Mouse (Mus musculus): ENCODE results near the gene Olfr548-ps1. TPM values are rescaled to one million over a fixed set of nuclear protein-coding genes. Genes with fewer than 3 reads are reported as not detected.

Olfr548-ps1 gene
- polyA plus RNA-seq, 1 experiment from 2014 or later = not detected

GRCm38 (mm10) chr7:102564999-102565997, 24.6 kb downstream of the Olfr548-ps1 start, which contains the start of gene Trim21:
Trim21 (minus strand) TSS chr7:102565486.
- Histone ChIP-seq H3K4me1 (replicated peaks; ENCODE audit: control insufficient read depth, insufficient read depth, low read length) (no peaks in the 10 kb centered on the region), H3K36me3 (ENCODE audit: control insufficient read depth, insufficient read depth, low read length) (no peaks in the 10 kb centered on the region), H3K4me3 (ENCODE audit: low read depth, low read length) (peak within 1 kb of the TSS; percentile 25), H3K27me3 (ENCODE audit: control insufficient read depth, insufficient read depth, low read length) (no peaks in the 10 kb centered on the region), H3K4me2 (replicated peaks; ENCODE audit: low read depth, low read length) (peak within 1 kb of the TSS; percentile 35), H3K9me3 (ENCODE audit: control insufficient read depth, low read length) (no peaks in the 10 kb centered on the region), H3K9ac (ENCODE audit: low read depth, low read length) (peak within 1 kb of the TSS; percentile 27; the same call in 1 of the 2 replicates), H3K27ac (ENCODE audit: low read depth, low read length) (no peak within 1 kb of the TSS)
- DNase-seq (ENCODE audit: low spot score) = peak; percentile 56
- ATAC-seq (ENCODE audit: low FRiP score) = peak; percentile 74; the same call in 1 of the 2 replicates
- 28% methylated on average over 10 of the region's 10 CpGs for WGBS

- Histone ChIP-seq H3K4me1 (replicated peaks; ENCODE audit: control insufficient read depth, insufficient read depth, low read length) (no peaks in the 10 kb centered on the region), H3K4me3 (ENCODE audit: low read depth, low read length) (no peak overlapping the region), H3K27me3 (ENCODE audit: control insufficient read depth, insufficient read depth, low read length) (no peaks in the 10 kb centered on the region), H3K9ac (ENCODE audit: low read depth, low read length) (no peak overlapping the region), H3K4me2 (replicated peaks; ENCODE audit: low read depth, low read length) (no peak overlapping the region), H3K27ac (ENCODE audit: low read depth, low read length) (no peak overlapping the region), H3K36me3 (ENCODE audit: control insufficient read depth, insufficient read depth, low read length) (no peaks in the 10 kb centered on the region), H3K9me3 (ENCODE audit: control insufficient read depth, low read length) (no peaks in the 10 kb centered on the region)
- WGBS = 92% methylated on average over 4 of the region's 4 CpGs
- ATAC-seq (ENCODE audit: low FRiP score) (no peak), DNase-seq (ENCODE audit: low spot score) (no peak)
Measured at GRCm38 (mm10) chr7:102566219-102566618, 25.5 kb downstream of the Olfr548-ps1 start.

DNA sequence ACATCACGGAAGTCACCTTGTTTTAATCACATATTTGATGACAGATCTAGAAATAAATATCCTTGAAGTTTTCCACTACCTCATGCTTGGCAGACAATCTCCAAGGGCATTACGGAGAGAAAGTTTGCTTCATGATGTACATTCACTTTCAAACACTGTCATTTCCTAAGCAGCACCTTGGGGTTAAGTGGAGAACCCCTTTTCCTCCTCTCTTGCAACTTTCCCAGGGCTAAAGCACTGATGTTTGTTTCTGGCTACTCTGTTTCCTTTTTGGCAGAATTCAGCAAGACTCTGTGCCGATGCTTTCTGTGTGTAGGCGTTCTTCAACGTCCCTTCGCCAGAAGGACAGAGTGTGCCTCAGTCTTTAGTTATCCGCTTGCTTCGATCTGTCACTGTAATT, 30.4 kb downstream of the Olfr548-ps1 start, which contains the start of gene Olfr550:
Olfr550 (plus strand) TSS at position 301 of the 400 bp plus-strand sequence.
- H3K4me1 ChIP-seq (replicated peaks; ENCODE audit: control insufficient read depth, insufficient read depth, low read length) = no peaks in the 10 kb centered on the region
- H3K27ac ChIP-seq (ENCODE audit: low read depth, low read length) = no peak within 1 kb of the TSS
- WGBS = 95% methylated on average over 8 of the region's 8 CpGs
- no peaks in the 10 kb centered on the region for H3K36me3 ChIP-seq (ENCODE audit: control insufficient read depth, insufficient read depth, low read length)
- no peak within 1 kb of the TSS for H3K4me3 ChIP-seq (ENCODE audit: low read depth, low read length)
- H3K4me2 ChIP-seq (replicated peaks; ENCODE audit: low read depth, low read length) = no peak within 1 kb of the TSS
- no peak for DNase-seq (ENCODE audit: low spot score)
- no peaks in the 10 kb centered on the region for H3K9me3 ChIP-seq (ENCODE audit: control insufficient read depth, low read length)
- H3K9ac ChIP-seq (ENCODE audit: low read depth, low read length) = no peak within 1 kb of the TSS
- no peak for ATAC-seq (ENCODE audit: low FRiP score)
- no peaks in the 10 kb centered on the region for H3K27me3 ChIP-seq (ENCODE audit: control insufficient read depth, insufficient read depth, low read length)

DNA sequence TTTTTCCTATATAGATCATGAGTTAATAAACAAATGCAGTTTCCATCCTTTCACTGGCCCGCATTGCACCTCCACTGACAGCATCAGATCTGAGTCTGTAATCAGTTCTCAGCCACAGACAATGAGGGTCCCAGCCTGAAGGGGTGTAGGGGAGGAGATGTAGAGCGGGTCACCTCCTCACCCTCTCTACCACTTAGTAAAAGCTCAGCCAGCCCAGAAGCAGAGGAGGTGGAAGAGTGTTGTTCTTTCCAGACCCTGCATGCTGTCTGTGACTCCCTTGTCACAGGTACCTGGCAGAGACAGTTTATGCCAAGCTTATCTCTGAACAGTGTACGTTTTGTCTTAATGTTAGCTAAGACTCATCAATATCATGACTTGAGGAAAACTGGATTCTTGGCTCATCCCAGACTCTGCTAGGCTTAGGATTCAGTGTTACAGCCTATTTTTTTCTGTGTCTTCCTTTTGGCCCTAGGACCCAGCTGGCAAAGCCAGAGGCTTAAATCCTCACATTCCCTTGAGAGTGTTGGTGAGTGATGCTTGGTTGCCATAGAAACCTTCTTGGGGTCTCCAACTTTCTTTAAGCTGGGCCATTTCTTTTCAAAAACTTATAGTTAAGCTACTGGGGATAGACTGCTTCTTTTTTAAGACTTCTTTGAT, 32.6 kb downstream of the Olfr548-ps1 start:
- no peak overlapping the region for H3K4me3 ChIP-seq (ENCODE audit: low read depth, low read length)
- no peak overlapping the region for H3K27ac ChIP-seq (ENCODE audit: low read depth, low read length)
- DNase-seq (ENCODE audit: low spot score) (peak; percentile 18), ATAC-seq (ENCODE audit: low FRiP score) (peak; percentile 22; the same call in 1 of the 2 replicates)
- no peak overlapping the region for H3K4me2 ChIP-seq (replicated peaks; ENCODE audit: low read depth, low read length)
- no peak overlapping the region for H3K9ac ChIP-seq (ENCODE audit: low read depth, low read length)
- WGBS = 77% methylated on average over 3 of the region's 3 CpGs
- H3K4me1 ChIP-seq (replicated peaks; ENCODE audit: control insufficient read depth, insufficient read depth, low read length) = no peaks in the 10 kb centered on the region
- H3K9me3 ChIP-seq (ENCODE audit: control insufficient read depth, low read length) = no peaks in the 10 kb centered on the region
- no peaks in the 10 kb centered on the region for H3K27me3 ChIP-seq (ENCODE audit: control insufficient read depth, insufficient read depth, low read length)
- H3K36me3 ChIP-seq (ENCODE audit: control insufficient read depth, insufficient read depth, low read length) = no peaks in the 10 kb centered on the region

- no peak overlapping the region for H3K4me3 ChIP-seq (ENCODE audit: low read depth, low read length)
- H3K9ac ChIP-seq (ENCODE audit: low read depth, low read length) = no peak overlapping the region
- DNase-seq (ENCODE audit: low spot score) (no peak), ATAC-seq (ENCODE audit: low FRiP score) (no peak)
- H3K27ac ChIP-seq (ENCODE audit: low read depth, low read length) = no peak overlapping the region
- H3K4me1 ChIP-seq (replicated peaks; ENCODE audit: control insufficient read depth, insufficient read depth, low read length) = no peaks in the 10 kb centered on the region
- no peak overlapping the region for H3K4me2 ChIP-seq (replicated peaks; ENCODE audit: low read depth, low read length)
- no peaks in the 10 kb centered on the region for H3K9me3 ChIP-seq (ENCODE audit: control insufficient read depth, low read length)
- H3K27me3 ChIP-seq (ENCODE audit: control insufficient read depth, insufficient read depth, low read length) = no peaks in the 10 kb centered on the region
- H3K36me3 ChIP-seq (ENCODE audit: control insufficient read depth, insufficient read depth, low read length) = no peaks in the 10 kb centered on the region
- WGBS = 77% methylated on average over 6 of the region's 6 CpGs
Measured at GRCm38 (mm10) chr7:102575998-102576397, 35.3 kb downstream of the Olfr548-ps1 start.

DNA sequence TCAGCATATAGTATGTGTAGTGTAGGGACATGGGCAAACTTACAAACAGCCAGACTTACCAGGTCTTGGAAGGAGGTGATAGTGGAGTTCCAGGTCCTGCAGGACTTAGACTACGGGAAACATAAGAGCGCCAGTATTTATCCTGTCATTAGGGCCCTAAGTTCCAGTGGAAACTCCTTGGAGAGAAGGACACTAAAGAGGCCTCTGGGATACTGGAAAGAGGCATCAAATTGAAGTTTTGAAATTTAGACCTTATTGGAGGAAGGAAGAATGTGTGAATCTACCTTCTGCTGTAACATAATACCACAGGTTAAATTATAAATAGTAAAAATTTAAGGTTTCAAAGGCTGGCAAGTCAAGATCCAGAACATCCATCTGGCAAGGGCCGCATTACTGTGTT, 51.1 kb downstream of the Olfr548-ps1 start, which contains the start of gene Olfr551:
Olfr551 (minus strand) TSS at position 101 of the 400 bp plus-strand sequence.
- H3K4me3 ChIP-seq (ENCODE audit: low read depth, low read length) = no peak within 1 kb of the TSS
- no peak within 1 kb of the TSS for H3K27ac ChIP-seq (ENCODE audit: low read depth, low read length)
- no peak for DNase-seq (ENCODE audit: low spot score)
- no peak within 1 kb of the TSS for H3K4me2 ChIP-seq (replicated peaks; ENCODE audit: low read depth, low read length)
- no peaks in the 10 kb centered on the region for H3K9me3 ChIP-seq (ENCODE audit: control insufficient read depth, low read length)
- H3K27me3 ChIP-seq (ENCODE audit: control insufficient read depth, insufficient read depth, low read length) = no peaks in the 10 kb centered on the region
- H3K9ac ChIP-seq (ENCODE audit: low read depth, low read length) = no peak within 1 kb of the TSS
- WGBS = 94% methylated on average over 3 of the region's 3 CpGs
- H3K4me1 ChIP-seq (replicated peaks; ENCODE audit: control insufficient read depth, insufficient read depth, low read length) = no peaks in the 10 kb centered on the region
- no peak for ATAC-seq (ENCODE audit: low FRiP score)
- H3K36me3 ChIP-seq (ENCODE audit: control insufficient read depth, insufficient read depth, low read length) = no peaks in the 10 kb centered on the region

Other genes with a start within 250 kb of the Olfr548-ps1 start
- gene Rrm1, start 99.2 kb upstream of the Olfr548-ps1 start, polyA plus RNA-seq (2014; fragmentation: Nextera tagmentation; extraction: Ambion mirVana) = 189 and 213 TPM in 2 replicates
- 0.31 and 1.1 TPM in 2 replicates for gene Olfr543, start 59.2 kb upstream of the Olfr548-ps1 start, polyA plus RNA-seq (2014; fragmentation: Nextera tagmentation; extraction: Ambion mirVana)
- 0.08 and 0.23 TPM in 2 replicates for gene Olfr544, start 52.6 kb upstream of the Olfr548-ps1 start, polyA plus RNA-seq (2014; fragmentation: Nextera tagmentation; extraction: Ambion mirVana)
- gene Olfr545, start 41.3 kb upstream of the Olfr548-ps1 start, polyA plus RNA-seq (2014; fragmentation: Nextera tagmentation; extraction: Ambion mirVana) = not detected in 2 replicates
- gene Olfr547, start 6.1 kb upstream of the Olfr548-ps1 start, polyA plus RNA-seq (2014; fragmentation: Nextera tagmentation; extraction: Ambion mirVana) = not detected in 2 replicates
- not detected in 2 replicates for gene Olfr549, start 9.0 kb downstream of the Olfr548-ps1 start, polyA plus RNA-seq (2014; fragmentation: Nextera tagmentation; extraction: Ambion mirVana)
- gene Trim21, start 24.6 kb downstream of the Olfr548-ps1 start, polyA plus RNA-seq (2014; fragmentation: Nextera tagmentation; extraction: Ambion mirVana) = 0.32 and 1.1 TPM in 2 replicates
- not detected in 2 replicates for gene Olfr550, start 30.5 kb downstream of the Olfr548-ps1 start, polyA plus RNA-seq (2014; fragmentation: Nextera tagmentation; extraction: Ambion mirVana)
- not detected in 2 replicates for gene Olfr551, start 51.0 kb downstream of the Olfr548-ps1 start, polyA plus RNA-seq (2014; fragmentation: Nextera tagmentation; extraction: Ambion mirVana)
- not detected in 2 replicates for gene Olfr552, start 56.9 kb downstream of the Olfr548-ps1 start, polyA plus RNA-seq (2014; fragmentation: Nextera tagmentation; extraction: Ambion mirVana)
- not detected in 2 replicates for gene Olfr553, start 77.3 kb downstream of the Olfr548-ps1 start, polyA plus RNA-seq (2014; fragmentation: Nextera tagmentation; extraction: Ambion mirVana)
- gene Olfr554, start 97.5 kb downstream of the Olfr548-ps1 start, polyA plus RNA-seq (2014; fragmentation: Nextera tagmentation; extraction: Ambion mirVana) = not detected in 2 replicates
- not detected in 2 replicates for gene Olfr555, start 117.9 kb downstream of the Olfr548-ps1 start, polyA plus RNA-seq (2014; fragmentation: Nextera tagmentation; extraction: Ambion mirVana)
- not detected in 2 replicates for gene Olfr556, start 124.0 kb downstream of the Olfr548-ps1 start, polyA plus RNA-seq (2014; fragmentation: Nextera tagmentation; extraction: Ambion mirVana)
- gene Trim68, start 146.4 kb downstream of the Olfr548-ps1 start, polyA plus RNA-seq (2014; fragmentation: Nextera tagmentation; extraction: Ambion mirVana) = 9.3 and 9.5 TPM in 2 replicates
- not detected in 2 replicates for gene Olfr557, start 155.0 kb downstream of the Olfr548-ps1 start, polyA plus RNA-seq (2014; fragmentation: Nextera tagmentation; extraction: Ambion mirVana)
- gene Olfr558, start 161.3 kb downstream of the Olfr548-ps1 start, polyA plus RNA-seq (2014; fragmentation: Nextera tagmentation; extraction: Ambion mirVana) = 0.15 TPM in 1 of 2 replicates, not detected in the other
- gene Olfr33, start 178.2 kb downstream of the Olfr548-ps1 start, polyA plus RNA-seq (2014; fragmentation: Nextera tagmentation; extraction: Ambion mirVana) = not detected in 2 replicates
- not detected in 2 replicates for gene Olfr559, start 186.6 kb downstream of the Olfr548-ps1 start, polyA plus RNA-seq (2014; fragmentation: Nextera tagmentation; extraction: Ambion mirVana)
- not detected in 2 replicates for gene Olfr560, start 218.5 kb downstream of the Olfr548-ps1 start, polyA plus RNA-seq (2014; fragmentation: Nextera tagmentation; extraction: Ambion mirVana)
- 0.14 TPM in 1 of 2 replicates, not detected in the other for gene Olfr78, start 218.6 kb downstream of the Olfr548-ps1 start, polyA plus RNA-seq (2014; fragmentation: Nextera tagmentation; extraction: Ambion mirVana)
- gene Olfr561, start 230.3 kb downstream of the Olfr548-ps1 start, polyA plus RNA-seq (2014; fragmentation: Nextera tagmentation; extraction: Ambion mirVana) = not detected in 2 replicates